Mouse (Mus musculus) small intestine, adult 2 months (tissue): Measurements from ENCODE around the gene Zrsr1.

Experiments
- CTCF ChIP-seq: fragments of 200-500 bp; IDR thresholded peaks from 2 replicates; pipeline ENCODE4 v1.5.1; 2012; ENCODE audit warnings: low read depth, mild to moderate bottlenecking, control low read depth, inconsistent platforms, low read length, moderate library complexity, mixed read lengths; ENCODE audit not compliant: insufficient replicate concordance, insufficient read length; ENCODE audit errors: extremely low read depth
- POLR2A ChIP-seq: fragments of 200-500 bp; IDR thresholded peaks from 2 replicates; pipeline ENCODE4 v1.6.1; 2012; ENCODE audit warnings: low read depth, mild to moderate bottlenecking, control low read depth, inconsistent platforms, low read length, moderate library complexity

GRCm38 (mm10) chr11:22957791-22958374, 13.9 kb upstream of the Zrsr1 start:
- TF ChIP-seq CTCF (peak; percentile 32; the same call in 1 of the 2 replicates), POLR2A (no peak)
